Mouse (Mus musculus) lung, embryonic 14.5 days (tissue): ENCODE measurements around the gene Gm17455. TPM values are rescaled to one million over a fixed set of nuclear protein-coding genes. Genes with fewer than 3 reads are reported as not detected.
A peak's percentile ranks its signal among the peaks of the same experiment; 100 is the strongest.

Source experiments
- ATAC-seq: fragments of 200-750 bp; cut with Nextera tagmentation; 2 replicates; pipeline ENCODE4 v1.8.0; 2017; ENCODE audit warnings: mild to moderate bottlenecking, moderate TSS enrichment, moderate library complexity; ENCODE audit not compliant: insufficient read depth
- DNase-seq: peaks from one replicate; pipeline ENCODE4 v3.0.0-alpha.2; 2015
- H3K27ac ChIP-seq: fragments of 300-500 bp; sonication (generic); 2 replicates; pipeline ENCODE4 v1.5.1; 2014; ENCODE audit warnings: low read depth, mild to moderate bottlenecking, moderate library complexity
- H3K27me3 ChIP-seq: fragments of 300-500 bp; sonication (generic); 2 replicates; pipeline ENCODE4 v1.6.1; 2014; ENCODE audit warnings: low read length, control low read depth; ENCODE audit not compliant: insufficient read depth
- H3K36me3 ChIP-seq: fragments of 300-500 bp; sonication (generic); 2 replicates; pipeline ENCODE4 v1.6.1; 2014; ENCODE audit warnings: control low read depth; ENCODE audit not compliant: insufficient read depth
- H3K4me1 ChIP-seq: fragments of 300-500 bp; sonication (generic); 2 replicates; pipeline ENCODE4 v1.6.1; 2014; ENCODE audit warnings: antibody characterized with exemption, control low read depth; ENCODE audit not compliant: insufficient read depth
- H3K4me2 ChIP-seq: fragments of 300-500 bp; sonication (generic); 2 replicates; pipeline ENCODE4 v1.6.1; 2014; ENCODE audit warnings: mild to moderate bottlenecking
- H3K4me3 ChIP-seq: fragments of 300-500 bp; sonication (generic); 2 replicates; pipeline ENCODE4 v1.5.1; 2014; ENCODE audit warnings: low read depth, low read length
- H3K9ac ChIP-seq: fragments of 300-500 bp; sonication (generic); 2 replicates; pipeline ENCODE4 v1.6.1; 2014
- H3K9me3 ChIP-seq: fragments of 300-500 bp; sonication (generic); 2 replicates; pipeline ENCODE4 v1.6.1; 2016; ENCODE audit warnings: low read depth, low read length, control low read depth
- CTCF ChIP-seq: IDR thresholded peaks from 2 replicates; pipeline ENCODE4 v1.5.1; 2016; ENCODE audit warnings: antibody characterized with exemption, low read depth
- WGBS: fragments of 180-500 bp; shearing (Covaris S2); extraction: QIAGEN DNeasy Blood & Tissue Kit; methylation state at CpG from one replicate; pipeline ENCODE4 v1.1.7; 2014; 5-methylcytosine and 5-hydroxymethylcytosine counted together
- polyA plus RNA-seq: library from polyadenylated mRNA; unstranded; fragments of >200 nt; fragmentation: Nextera tagmentation; extraction: Ambion mirVana; gene quantifications from 2 replicates; pipeline ENCODE4 v1.2.1, GENCODE M21; 2014

Gene Gm17455
- polyA plus RNA-seq, 1 experiment from 2014 or later: 1.2 TPM

DNA sequence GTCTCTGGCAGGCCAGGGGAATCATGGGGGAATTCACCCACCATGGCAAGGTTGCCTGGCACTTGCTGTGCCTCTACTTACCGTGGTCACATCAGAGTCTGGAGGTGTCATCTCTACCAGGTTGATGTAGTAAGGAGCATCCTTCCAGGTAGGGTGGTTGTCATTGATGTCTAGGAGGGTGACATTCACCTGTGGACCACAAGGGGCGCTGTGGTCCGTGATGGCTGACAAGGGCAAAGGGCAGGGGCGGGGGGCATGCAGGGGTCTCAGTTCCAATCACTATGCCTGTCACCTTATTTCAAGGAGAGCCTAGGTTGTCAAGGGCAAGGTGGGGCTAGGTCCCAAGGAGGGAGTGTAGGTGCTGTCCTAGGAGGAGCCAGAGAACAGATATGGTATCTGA is 20.1 kb downstream of the Gm17455 start:
- DNase-seq (no peak), ATAC-seq (no peak)
- no peak overlapping the region for H3K4me3 ChIP-seq
- H3K27ac ChIP-seq: no peak overlapping the region
- no peak overlapping the region for H3K4me2 ChIP-seq
- H3K27me3 ChIP-seq: no peaks in the 10 kb centered on the region
- no peaks in the 10 kb centered on the region for H3K4me1 ChIP-seq
- no peaks in the 10 kb centered on the region for H3K9me3 ChIP-seq
- TF ChIP-seq CTCF: peak; percentile 73
- H3K36me3 ChIP-seq: no peaks in the 10 kb centered on the region
- H3K9ac ChIP-seq: no peak overlapping the region
- WGBS: 22% methylated on average over 4 of the region's 4 CpGs

DNA sequence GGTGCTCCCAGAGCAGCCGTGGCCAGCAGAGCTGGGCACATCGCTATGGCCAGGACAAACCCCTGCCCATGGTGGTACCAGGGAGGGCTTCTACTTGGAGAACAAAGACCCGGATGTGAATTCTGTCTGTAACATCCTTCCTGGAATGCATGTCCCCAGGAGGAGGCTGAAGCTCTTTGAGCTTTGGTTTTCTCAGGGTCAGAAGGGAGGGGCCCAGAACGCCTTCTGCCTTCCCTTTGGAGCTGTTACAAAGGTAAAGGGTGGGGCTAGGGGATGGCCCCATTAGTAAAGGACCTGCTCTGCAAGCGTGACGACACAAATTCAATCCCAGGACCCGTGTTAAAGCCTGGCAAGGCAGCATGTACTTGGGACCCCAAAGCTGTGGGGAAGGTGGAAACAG is 23.2 kb downstream of the Gm17455 start:
- H3K27ac ChIP-seq: no peak overlapping the region
- no peaks in the 10 kb centered on the region for H3K9me3 ChIP-seq
- H3K4me1 ChIP-seq: no peaks in the 10 kb centered on the region
- no peak overlapping the region for H3K4me3 ChIP-seq
- no peaks in the 10 kb centered on the region for H3K36me3 ChIP-seq
- no peaks in the 10 kb centered on the region for H3K27me3 ChIP-seq
- no peak overlapping the region for H3K9ac ChIP-seq
- TF ChIP-seq CTCF: no peak
- ATAC-seq (no peak), DNase-seq (no peak)
- no peak overlapping the region for H3K4me2 ChIP-seq
- WGBS: 64% methylated on average over 7 of the region's 7 CpGs

DNA sequence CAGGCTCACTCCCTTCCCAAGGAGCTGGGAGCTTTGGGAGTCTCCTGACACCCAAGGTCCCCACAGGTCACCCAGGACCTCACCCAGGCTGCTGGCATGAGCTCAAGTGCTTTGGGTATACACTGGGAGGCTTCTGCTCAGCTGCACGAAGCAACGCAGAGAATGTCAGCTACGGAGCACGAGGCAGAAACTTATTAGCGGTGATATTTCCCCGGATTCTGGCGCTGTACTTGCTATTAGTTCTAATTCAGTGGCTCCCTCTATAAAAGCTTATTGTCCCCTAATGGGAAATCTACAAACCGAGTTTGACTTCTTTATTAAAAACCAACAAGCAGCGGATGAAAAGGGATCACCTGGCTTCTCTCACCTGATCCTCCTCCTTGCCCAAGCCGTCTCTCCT is 30.5 kb downstream of the Gm17455 start:
- Histone ChIP-seq H3K4me1 (no peaks in the 10 kb centered on the region), H3K4me3 (no peak overlapping the region), H3K36me3 (no peaks in the 10 kb centered on the region), H3K9me3 (no peaks in the 10 kb centered on the region), H3K4me2 (no peak overlapping the region), H3K9ac (no peak overlapping the region), H3K27ac (no peak overlapping the region), H3K27me3 (no peaks in the 10 kb centered on the region)
- TF ChIP-seq CTCF: no peak
- ATAC-seq (no peak), DNase-seq (no peak)
- 79% methylated on average over 10 of the region's 10 CpGs for WGBS

DNA sequence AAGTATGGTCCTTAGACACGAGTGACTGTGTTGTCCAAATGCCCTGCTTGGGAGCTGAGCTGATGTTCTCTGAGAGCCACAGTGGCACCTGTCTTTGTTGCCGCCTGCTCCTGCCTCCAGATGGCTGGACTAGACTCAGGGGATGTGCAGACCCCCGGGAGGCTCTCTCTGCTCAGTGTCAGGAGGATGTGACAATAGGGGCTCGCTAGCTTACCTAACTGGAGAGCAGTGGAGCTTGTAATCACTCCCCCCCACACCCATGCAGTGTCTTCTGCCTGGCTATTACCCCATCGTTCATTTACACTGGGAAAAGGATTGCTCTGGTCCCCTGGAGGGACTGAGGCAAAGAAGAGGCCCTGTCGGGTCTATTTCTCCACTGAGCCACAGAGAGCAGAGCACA is 31.1 kb downstream of the Gm17455 start:
- no peaks in the 10 kb centered on the region for H3K36me3 ChIP-seq
- TF ChIP-seq CTCF: no peak
- no peaks in the 10 kb centered on the region for H3K9me3 ChIP-seq
- DNase-seq (no peak), ATAC-seq (no peak)
- no peak overlapping the region for H3K4me3 ChIP-seq
- no peak overlapping the region for H3K4me2 ChIP-seq
- H3K9ac ChIP-seq: no peak overlapping the region
- no peaks in the 10 kb centered on the region for H3K27me3 ChIP-seq
- no peak overlapping the region for H3K27ac ChIP-seq
- WGBS: 50% methylated on average over 6 of the region's 6 CpGs
- no peaks in the 10 kb centered on the region for H3K4me1 ChIP-seq

DNA sequence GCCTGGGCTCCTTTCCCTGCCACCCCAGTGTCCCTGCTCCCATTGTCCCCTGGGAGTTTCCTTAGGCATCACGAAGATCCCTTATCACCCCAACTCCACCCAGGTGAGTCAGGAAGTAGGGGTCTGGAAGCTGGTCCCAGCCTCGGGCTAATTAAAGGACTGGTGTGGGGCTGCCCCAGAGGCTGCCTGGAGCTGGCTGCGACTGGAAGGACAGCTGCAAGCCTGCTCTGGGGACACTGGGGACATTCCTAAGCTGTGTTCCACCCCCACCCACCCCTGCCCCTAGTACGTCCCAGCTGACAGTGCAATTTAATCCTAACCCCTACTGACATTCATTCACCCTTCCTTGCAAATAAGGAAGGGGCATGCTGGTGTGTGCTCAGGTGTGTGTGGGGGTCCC is 33.2 kb downstream of the Gm17455 start:
- H3K36me3 ChIP-seq: no peaks in the 10 kb centered on the region
- no peak overlapping the region for H3K9ac ChIP-seq
- ATAC-seq (no peak), DNase-seq (no peak)
- no peaks in the 10 kb centered on the region for H3K27me3 ChIP-seq
- no peak overlapping the region for H3K4me2 ChIP-seq
- H3K4me3 ChIP-seq: no peak overlapping the region
- no peak overlapping the region for H3K27ac ChIP-seq
- TF ChIP-seq CTCF: no peak
- H3K4me1 ChIP-seq: no peaks in the 10 kb centered on the region
- WGBS: 33% methylated on average over 4 of the region's 4 CpGs
- H3K9me3 ChIP-seq: no peaks in the 10 kb centered on the region

DNA sequence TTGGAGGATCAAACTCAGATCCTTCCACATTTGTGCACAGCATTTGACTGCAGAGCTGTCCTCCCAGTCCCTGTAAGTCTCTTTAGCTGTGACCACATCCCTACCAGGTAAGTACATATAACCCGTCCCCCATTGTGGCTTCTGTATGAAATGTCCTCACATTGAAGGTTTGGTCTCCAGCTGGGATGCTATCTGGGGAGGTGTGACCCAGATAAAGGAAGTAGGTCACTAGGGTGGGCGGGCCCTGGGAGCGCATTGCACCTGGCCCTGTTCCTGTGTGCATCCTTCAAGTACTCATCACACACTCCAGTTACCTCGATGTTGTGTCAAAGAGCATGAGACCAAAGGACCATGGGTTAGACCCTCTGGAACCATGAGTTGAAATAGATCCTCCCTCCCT is 42.8 kb downstream of the Gm17455 start:
- DNase-seq (no peak), ATAC-seq (no peak)
- TF ChIP-seq CTCF: no peak
- WGBS: 75% methylated on average over 4 of the region's 4 CpGs
- Histone ChIP-seq H3K9ac (no peak overlapping the region), H3K4me2 (no peak overlapping the region), H3K4me3 (no peak overlapping the region), H3K27ac (no peak overlapping the region), H3K9me3 (no peaks in the 10 kb centered on the region), H3K4me1 (no peaks in the 10 kb centered on the region), H3K27me3 (no peaks in the 10 kb centered on the region), H3K36me3 (no peaks in the 10 kb centered on the region)

DNA sequence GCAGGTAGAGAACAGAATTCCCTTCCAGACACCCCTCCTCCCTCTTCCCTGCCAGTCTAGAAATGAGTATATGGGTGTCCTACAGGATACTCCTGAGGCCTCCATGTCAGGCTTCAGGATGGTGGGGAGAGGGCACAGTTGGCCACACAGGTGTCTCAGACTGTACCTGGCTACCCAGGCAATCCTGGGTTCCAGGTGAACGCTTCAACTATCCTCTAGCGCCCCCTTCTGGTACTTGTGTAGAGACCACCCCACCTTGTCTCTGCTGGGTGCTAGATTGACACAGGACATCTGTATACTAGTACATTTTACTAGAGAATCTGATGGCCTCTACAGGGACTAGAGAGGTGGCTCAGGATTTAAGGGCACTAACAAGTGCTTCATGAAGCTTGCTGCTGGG is 43.6 kb downstream of the Gm17455 start:
- no peaks in the 10 kb centered on the region for H3K36me3 ChIP-seq

DNA sequence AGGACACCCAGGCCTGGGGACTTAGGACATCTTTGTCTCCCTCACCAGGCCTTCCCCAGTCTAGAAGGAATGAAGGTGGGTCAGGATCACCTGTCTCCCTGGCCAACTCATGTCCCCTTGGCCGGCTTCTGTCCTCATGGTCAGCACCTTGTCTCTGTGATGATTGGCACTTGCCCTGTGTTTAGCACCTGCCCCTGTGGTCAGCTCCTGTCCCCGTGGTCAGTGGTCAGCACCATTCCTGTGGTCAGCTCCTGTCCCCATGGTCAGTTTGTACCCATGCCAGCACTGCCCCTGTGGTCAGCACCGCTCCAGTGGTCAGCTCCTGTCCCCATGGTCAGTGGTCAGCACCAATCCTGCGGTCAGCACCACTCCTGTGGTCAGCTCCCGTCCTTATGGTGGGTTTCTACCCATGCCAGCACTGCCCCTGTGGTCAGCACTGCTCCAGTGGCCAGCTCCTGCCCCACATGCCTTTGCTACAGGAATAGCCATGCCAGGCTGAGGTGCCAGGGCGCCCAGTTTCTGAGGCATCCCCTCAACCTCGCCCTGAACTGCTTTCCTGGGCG is 45.6 kb downstream of the Gm17455 start:
- ATAC-seq (peak; percentile 49; the same call in 1 of the 2 replicates), DNase-seq (peak; percentile 89)
- no peak overlapping the region for H3K4me2 ChIP-seq
- no peaks in the 10 kb centered on the region for H3K36me3 ChIP-seq
- H3K9ac ChIP-seq: no peak overlapping the region
- no peaks in the 10 kb centered on the region for H3K9me3 ChIP-seq
- H3K4me3 ChIP-seq: no peak overlapping the region
- H3K27ac ChIP-seq: no peak overlapping the region
- WGBS: 59% methylated on average over 8 of the region's 8 CpGs
- no peaks in the 10 kb centered on the region for H3K4me1 ChIP-seq
- TF ChIP-seq CTCF: no peak
- no peaks in the 10 kb centered on the region for H3K27me3 ChIP-seq

More for the DNA sequence above, 43.6 kb downstream of the Gm17455 start:
- TF ChIP-seq CTCF: no peak
- Histone ChIP-seq H3K4me2 (no peak overlapping the region), H3K27me3 (no peaks in the 10 kb centered on the region), H3K27ac (no peak overlapping the region), H3K9me3 (no peaks in the 10 kb centered on the region), H3K4me1 (no peaks in the 10 kb centered on the region), H3K9ac (no peak overlapping the region), H3K4me3 (no peak overlapping the region)
- ATAC-seq: no peak
- peak; percentile 7 for DNase-seq
- 5% methylated on average over 2 of the region's 2 CpGs for WGBS
